Mouse (Mus musculus) telencephalon, adult 2 months (tissue): ENCODE results near the gene Myh9.

Source experiments
- DNase-seq: peaks from one replicate; pipeline ENCODE4 v3.0.0-alpha.2; 2011; ENCODE audit warnings: low read depth, low spot score

The Myh9 gene

GRCm38 (mm10) chr15:77843046-77843445, 1.1 kb upstream of the Myh9 start:
- DNase-seq, result no peak

DNA sequence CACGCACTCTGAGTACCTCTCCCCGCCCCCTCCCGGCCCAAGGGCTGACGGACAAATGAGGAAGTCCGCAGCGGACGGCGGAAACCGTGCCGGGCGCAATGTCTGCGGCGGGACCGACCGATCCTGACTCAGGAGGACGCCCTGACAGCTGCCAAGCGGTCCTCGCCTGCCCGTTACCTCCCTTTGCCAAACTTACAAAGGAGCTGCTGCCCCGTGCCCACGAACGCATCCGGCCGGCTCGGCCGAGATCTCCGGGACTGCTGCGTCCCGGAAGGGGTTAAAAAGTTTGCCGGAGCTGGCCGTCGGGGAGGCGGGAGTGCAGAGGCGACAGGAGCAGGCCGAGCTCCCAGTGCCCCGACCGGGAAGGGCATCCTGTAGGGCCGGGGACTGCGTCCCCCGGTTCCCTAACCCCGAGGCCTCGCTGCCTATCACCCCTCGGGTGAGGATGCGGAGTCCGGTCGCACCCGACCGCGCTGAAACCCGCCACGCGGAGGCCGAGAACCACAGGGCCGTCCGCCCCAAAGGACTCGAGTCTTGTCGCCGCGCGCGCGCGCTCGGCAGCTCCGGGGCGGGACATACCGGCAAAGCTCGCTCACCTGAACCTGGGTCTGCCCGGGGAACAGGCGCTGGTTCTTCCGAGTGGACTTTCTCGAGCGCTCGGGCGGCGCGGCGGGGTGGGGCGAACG, 471 bp downstream of the Myh9 start:
- no peak for DNase-seq

- no peak for DNase-seq
Measured at GRCm38 (mm10) chr15:77840450-77841360, 1.3 kb downstream of the Myh9 start.

DNA sequence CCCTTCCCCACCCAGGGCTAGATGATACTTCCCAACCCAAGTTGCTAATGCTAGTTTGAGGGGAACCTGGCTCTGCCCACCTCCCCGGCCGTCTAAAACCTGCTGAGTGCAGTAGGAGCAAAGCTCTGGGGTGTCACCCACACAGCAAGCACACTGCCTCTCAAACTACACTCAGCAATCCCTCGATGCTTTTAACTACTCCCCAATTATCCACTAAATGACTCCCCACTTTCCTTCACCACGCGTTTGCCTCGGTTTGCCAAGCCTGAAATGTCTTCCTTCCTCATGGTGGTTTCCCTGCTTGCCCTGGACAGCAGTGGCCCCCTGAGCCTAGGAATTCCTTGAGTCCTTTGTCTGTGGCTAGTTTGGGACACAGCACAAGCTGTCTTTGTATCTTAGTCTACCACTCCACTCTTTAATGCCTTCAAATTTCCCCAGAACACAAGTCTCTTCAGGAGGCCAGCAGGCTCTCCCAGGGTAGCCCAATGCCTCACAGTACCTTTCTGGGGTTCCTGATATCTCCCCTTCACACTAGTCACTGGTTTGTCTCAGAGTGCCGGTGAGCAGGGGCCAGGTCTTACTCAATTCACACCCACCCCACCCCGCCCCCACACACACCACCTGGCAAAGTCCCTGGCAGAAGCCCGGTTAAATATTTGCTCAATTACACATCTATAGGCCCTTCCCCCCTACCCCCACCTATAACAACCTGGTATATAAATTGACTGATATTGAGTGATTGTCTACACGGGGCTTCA, 2.3 kb downstream of the Myh9 start:
- DNase-seq, result no peak

- DNase-seq, result no peak
Measured at GRCm38 (mm10) chr15:77838530-77839387, 3.2 kb downstream of the Myh9 start.

DNA sequence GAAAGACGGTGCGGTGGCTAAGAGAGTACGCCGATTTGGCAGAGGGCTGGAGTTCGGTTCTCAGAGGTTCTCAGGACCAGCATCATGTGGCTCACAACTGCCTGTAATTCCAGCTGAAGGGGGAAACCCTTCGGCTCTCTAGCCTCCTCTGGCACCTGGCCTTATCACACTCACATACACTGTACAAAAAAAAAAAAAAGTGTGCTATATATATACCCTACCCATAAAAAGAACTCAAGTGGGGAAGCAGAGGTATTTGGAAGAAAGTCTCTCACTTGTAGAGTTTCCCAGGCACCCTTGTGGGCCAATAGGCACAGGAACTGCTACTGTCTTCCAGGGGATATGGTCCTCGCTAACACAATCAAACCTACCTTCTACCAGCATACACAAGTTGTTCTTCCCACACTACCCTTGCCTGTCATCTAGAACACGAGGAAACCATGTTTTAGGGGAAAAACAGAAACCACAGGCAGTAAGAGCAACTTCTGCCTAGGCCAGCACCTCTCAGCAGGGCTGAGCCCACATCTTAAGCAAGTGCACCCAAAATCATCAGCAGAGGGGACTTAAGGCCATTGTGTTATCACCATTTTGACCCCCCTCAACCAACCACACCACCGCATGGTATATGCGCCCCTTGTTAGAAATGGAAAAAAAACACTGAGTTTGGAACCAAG, 4.4 kb downstream of the Myh9 start:
- DNase-seq, result no peak

DNA sequence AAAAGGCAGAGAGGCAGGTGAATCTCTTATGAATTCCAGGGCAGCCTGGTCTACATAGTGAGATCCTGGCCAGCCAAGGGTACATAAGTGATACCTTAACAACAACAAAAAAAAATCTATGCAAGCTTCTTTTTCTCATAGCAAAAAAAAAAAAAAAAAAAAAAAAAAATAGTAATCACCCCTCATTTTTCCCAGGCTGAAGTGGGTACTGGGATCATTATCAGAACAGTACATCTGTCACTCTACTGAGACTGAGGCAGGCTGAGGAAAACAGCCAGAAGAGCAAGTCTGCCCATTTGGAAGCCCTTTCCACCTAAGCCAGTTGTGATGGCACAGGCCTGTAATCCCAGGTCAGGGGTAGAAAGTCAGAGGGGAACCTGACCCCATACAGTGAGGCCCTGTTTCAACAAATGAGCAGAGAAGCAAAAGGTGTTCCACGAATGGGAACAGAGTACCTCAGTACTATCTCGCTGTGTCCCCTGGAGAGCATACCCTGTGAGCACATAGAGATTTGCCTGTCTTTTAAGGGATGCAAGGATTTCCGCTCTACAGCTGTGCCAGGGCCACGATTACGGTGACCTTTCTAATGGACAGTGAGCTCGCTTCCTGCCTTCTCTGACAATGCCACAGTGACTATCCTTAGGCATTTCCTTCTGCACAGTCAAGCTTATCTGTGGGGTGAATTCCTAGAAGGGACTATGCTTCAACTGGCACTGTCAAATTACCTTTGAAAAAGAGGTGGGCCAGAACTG, 5.1 kb downstream of the Myh9 start:
- no peak for DNase-seq

DNA sequence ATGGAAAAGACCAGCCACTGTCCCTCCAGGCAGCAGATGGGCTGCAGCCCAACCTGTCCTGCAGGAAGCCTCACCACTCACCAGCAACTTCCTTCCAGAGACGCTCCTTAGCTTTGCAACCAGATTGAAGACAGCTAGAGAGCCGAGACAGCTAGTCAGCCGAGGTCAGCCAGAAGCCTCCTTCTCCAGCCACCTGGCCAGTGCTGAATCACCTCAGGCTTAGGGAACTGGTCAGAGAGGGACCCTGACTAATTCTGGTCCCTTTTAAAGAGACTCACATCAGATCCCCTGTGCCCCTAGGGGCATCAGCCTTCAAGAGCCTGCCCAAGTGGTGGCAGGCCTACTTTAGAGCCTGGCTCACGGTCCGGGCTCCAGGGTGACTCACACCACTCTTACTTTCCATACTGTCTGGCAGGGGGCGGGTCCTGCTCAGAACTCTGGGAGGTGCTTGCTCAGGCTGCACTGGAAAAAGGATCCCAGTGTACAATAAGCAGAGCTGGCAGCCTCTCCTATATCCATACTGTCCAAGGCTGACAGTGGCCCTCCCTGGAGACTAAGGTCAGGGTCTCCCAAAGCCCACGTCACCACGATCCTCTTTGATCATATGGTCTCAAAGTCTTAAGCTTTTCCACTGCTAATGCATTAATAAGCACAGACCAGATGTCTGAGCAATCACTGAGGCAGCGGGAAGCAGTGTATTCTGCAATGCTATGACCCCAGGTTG, 5.9 kb downstream of the Myh9 start:
- no peak for DNase-seq

GRCm38 (mm10) chr15:77834336-77835268, 7.4 kb downstream of the Myh9 start:
- no peak for DNase-seq

- no peak for DNase-seq
Measured at GRCm38 (mm10) chr15:77833731-77834130, 8.2 kb downstream of the Myh9 start.

DNA sequence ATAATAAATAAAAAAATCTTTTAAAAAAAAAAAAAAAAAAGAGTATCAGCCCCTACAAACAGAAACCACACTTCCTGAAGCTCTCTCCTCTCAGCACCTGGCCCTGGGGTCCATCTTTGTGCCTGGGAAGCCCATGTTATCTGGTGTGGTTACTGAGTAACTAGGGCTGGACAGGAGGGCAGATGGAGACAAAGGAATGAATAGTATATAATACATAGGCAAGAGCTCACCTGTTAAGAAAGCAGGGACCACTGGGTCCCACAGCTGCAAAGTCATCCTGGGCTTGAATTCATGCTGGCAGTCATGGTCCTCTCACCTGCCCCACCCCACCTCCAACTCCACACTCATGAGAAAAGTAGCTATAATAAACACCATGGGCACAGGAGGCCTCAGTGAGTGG, 8.9 kb downstream of the Myh9 start:
- DNase-seq, result no peak

GRCm38 (mm10) chr15:77832458-77832904, 9.5 kb downstream of the Myh9 start:
- no peak for DNase-seq

DNA sequence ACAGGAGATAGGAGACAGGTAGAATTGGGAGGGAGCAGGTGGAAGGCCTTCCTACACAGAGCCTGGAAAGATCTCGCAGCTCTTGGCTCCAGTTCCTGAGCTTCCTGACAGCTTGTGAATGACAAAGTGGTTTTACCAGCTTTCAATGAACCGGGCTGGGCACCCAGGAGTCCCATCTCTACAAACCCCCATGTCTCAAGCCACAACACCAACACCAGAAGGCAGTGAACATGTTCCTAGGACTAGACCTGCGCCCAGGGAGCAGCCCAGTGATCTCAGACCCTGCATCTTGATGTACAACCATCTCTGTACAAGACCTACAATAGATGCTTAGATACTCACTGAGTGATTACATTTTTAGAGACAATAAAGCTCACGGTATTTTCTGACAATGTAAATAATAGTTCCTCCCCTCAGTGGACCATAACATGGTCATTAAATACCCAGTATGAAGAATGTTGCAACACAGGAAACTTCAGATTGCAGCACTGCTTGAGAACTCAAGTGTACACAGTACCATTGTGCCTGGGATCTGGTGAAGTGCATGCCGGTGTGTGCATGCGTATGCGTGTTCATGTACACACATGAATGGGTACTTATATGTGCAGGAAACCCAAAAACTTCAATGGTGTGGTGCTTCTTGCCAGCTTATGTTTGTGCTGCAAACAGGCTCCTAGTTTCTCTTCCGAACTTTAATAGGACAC, 10.1 kb downstream of the Myh9 start:
- no peak for DNase-seq

DNA sequence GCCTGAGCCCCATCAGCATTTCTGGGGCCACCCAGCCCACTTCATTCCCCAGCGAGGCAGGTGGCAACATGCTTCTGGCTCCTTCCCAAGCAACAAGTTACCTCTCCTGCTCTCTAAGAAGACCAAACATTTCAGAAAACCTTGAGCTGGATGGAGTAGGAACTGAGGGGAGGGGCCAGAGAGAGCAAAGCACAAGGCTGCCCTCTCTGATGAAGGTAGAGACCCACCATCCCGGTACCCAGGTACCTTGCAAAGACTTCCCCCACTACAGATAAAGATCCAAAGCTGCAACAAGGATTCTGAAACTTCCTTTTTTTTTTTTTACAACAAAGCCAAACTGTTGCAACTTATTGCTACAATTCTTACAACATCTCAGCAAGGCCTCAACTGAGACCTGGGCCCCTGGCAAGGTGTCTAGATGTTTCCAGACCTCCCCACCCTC, 10.8 kb downstream of the Myh9 start:
- DNase-seq, result no peak

GRCm38 (mm10) chr15:77830481-77831137, 11.4 kb downstream of the Myh9 start:
- no peak for DNase-seq

DNA sequence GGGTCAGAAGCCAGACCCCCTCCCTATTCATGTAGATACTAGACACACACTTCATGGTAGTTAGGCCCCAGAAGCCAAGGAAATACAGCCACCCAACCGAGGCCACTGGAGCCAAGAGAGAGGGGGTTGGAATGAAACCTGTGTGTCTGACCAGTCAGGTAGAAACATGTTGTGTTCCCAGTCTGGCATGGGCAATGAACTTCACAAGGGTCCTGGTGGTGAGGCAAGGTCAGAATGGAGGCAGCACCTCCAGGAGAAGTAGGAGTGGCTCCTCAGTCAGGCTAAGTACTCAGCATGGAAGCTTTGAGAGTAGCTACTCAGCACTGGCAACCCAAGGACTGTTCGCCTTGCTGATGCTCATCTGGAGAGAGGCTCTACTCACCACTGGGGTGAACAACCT, 12.4 kb downstream of the Myh9 start:
- DNase-seq, result no peak

GRCm38 (mm10) chr15:77828910-77829309, 13.1 kb downstream of the Myh9 start:
- no peak for DNase-seq
